Mouse (Mus musculus) intestine, embryonic 14.5 days (tissue): ENCODE data around the gene Scn9a. TPM values are rescaled to one million over a fixed set of nuclear protein-coding genes. Genes with fewer than 3 reads are reported as not detected.
A peak's percentile ranks its signal among the peaks of the same experiment; 100 is the strongest.

Source experiments
- ATAC-seq: fragments of 200-750 bp; cut with Nextera tagmentation; replicated peaks from 2 replicates; pipeline ENCODE4 v1.8.0; 2017; ENCODE audit warnings: low read depth, moderate number of reproducible peaks, moderate TSS enrichment, moderate library complexity; ENCODE audit not compliant: low FRiP score, low TSS enrichment
- DNase-seq: peaks from one replicate; pipeline ENCODE4 v3.0.0-alpha.2; 2018; ENCODE audit warnings: low spot score
- H3K27ac ChIP-seq: fragments of 300-500 bp; sonication (generic); 2 replicates; pipeline ENCODE4 v1.5.1; 2014; ENCODE audit warnings: low read depth, mild to moderate bottlenecking, control low read depth
- H3K27me3 ChIP-seq: fragments of 300-500 bp; sonication (generic); replicated peaks from 2 replicates; pipeline ENCODE4 v1.6.1; 2014; ENCODE audit warnings: low read length, control low read depth; ENCODE audit not compliant: control insufficient read depth, insufficient read depth
- H3K36me3 ChIP-seq: fragments of 300-500 bp; sonication (generic); 2 replicates; pipeline ENCODE4 v1.6.1; 2014; ENCODE audit warnings: low read length, control low read depth; ENCODE audit not compliant: control insufficient read depth, insufficient read depth
- H3K4me1 ChIP-seq: fragments of 300-500 bp; sonication (generic); replicated peaks from 2 replicates; pipeline ENCODE4 v1.6.1; 2014; ENCODE audit warnings: low read length, control low read depth, mixed read lengths; ENCODE audit not compliant: control insufficient read depth, insufficient read depth
- H3K4me2 ChIP-seq: fragments of 300-500 bp; sonication (generic); 2 replicates; pipeline ENCODE4 v1.6.1; 2014; ENCODE audit warnings: low read length
- H3K4me3 ChIP-seq: fragments of 300-500 bp; sonication (generic); 2 replicates; pipeline ENCODE4 v1.5.1; 2014; ENCODE audit warnings: low read depth, low read length, control low read depth, mixed read lengths
- H3K9ac ChIP-seq: fragments of 300-500 bp; sonication (generic); 2 replicates; pipeline ENCODE4 v1.6.1; 2014; ENCODE audit warnings: mild to moderate bottlenecking, low read length
- H3K9me3 ChIP-seq: fragments of 300-500 bp; sonication (generic); 2 replicates; pipeline ENCODE4 v1.6.1; 2016; ENCODE audit warnings: low read length, control low read depth; ENCODE audit not compliant: control insufficient read depth
- WGBS: fragments of 180-500 bp; shearing (Covaris S2); extraction: QIAGEN DNeasy Blood & Tissue Kit; methylation state at CpG from one replicate; pipeline ENCODE4 v1.1.7; 2014; 5-methylcytosine and 5-hydroxymethylcytosine counted together
- polyA plus RNA-seq: library from polyadenylated mRNA; unstranded; fragments of >200 nt; fragmentation: Nextera tagmentation; extraction: Ambion mirVana; gene quantifications from 2 replicates; pipeline ENCODE4 v1.2.1, GENCODE M21; 2014

Scn9a gene
- polyA plus RNA-seq = 1.2 and 1.4 TPM in 2 replicates

GRCm38 (mm10) chr2:66634580-66635359 lies at the start of gene Scn9a:
Gene Scn9a, minus strand, starts transcription at chr2:66634962.
- 2% methylated on average over 29 of the region's 29 CpGs for WGBS
- Histone ChIP-seq H3K4me3 (peak within 1 kb of the TSS; percentile 27), H3K9ac (no peak within 1 kb of the TSS), H3K27me3 (peaks cover 16% of the 10 kb centered on the region), H3K36me3 (no peaks in the 10 kb centered on the region), H3K9me3 (no peaks in the 10 kb centered on the region), H3K4me2 (peak within 1 kb of the TSS; percentile 41), H3K27ac (no peak within 1 kb of the TSS), H3K4me1 (no peaks in the 10 kb centered on the region)
- DNase-seq = peak; percentile 58
- peak; percentile 78 for ATAC-seq

GRCm38 (mm10) chr2:66661988-66662387 lies 27.2 kb upstream of the Scn9a start:
- H3K27me3 ChIP-seq = no peaks in the 10 kb centered on the region
- WGBS = 73% methylated on average over 1 of the region's 1 CpGs
- no peak overlapping the region for H3K4me2 ChIP-seq
- no peak for ATAC-seq
- H3K4me1 ChIP-seq = no peaks in the 10 kb centered on the region
- no peak overlapping the region for H3K9ac ChIP-seq
- H3K36me3 ChIP-seq = no peaks in the 10 kb centered on the region
- no peak overlapping the region for H3K27ac ChIP-seq
- H3K9me3 ChIP-seq = no peaks in the 10 kb centered on the region
- no peak overlapping the region for H3K4me3 ChIP-seq
- no peak for DNase-seq

DNA sequence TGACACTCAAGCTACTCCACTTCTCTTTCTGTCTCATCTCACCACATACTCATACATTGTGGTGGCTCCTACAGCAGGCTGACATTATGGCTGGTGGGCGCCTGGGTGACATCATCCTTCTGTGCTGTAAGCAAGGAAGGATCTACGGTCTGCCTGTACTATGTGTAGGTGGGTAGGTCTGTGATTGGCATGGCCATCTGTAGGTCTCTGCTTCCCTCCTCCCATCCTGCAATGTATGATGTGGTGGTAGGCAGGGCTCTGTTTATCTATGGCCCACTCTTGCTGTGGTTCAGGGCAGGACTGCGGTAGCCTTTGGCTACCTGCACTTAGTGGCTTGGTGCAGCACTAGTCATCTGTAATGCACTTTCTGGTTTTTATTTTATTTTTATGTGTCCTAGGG lies 21.7 kb upstream of the Scn9a start:
- no peak overlapping the region for H3K4me3 ChIP-seq
- no peak for ATAC-seq
- H3K9me3 ChIP-seq = no peaks in the 10 kb centered on the region
- no peak overlapping the region for H3K9ac ChIP-seq
- no peaks in the 10 kb centered on the region for H3K36me3 ChIP-seq
- H3K27ac ChIP-seq = no peak overlapping the region
- 90% methylated on average over 3 of the region's 3 CpGs for WGBS
- no peaks in the 10 kb centered on the region for H3K27me3 ChIP-seq
- no peaks in the 10 kb centered on the region for H3K4me1 ChIP-seq
- no peak for DNase-seq
- H3K4me2 ChIP-seq = no peak overlapping the region

DNA sequence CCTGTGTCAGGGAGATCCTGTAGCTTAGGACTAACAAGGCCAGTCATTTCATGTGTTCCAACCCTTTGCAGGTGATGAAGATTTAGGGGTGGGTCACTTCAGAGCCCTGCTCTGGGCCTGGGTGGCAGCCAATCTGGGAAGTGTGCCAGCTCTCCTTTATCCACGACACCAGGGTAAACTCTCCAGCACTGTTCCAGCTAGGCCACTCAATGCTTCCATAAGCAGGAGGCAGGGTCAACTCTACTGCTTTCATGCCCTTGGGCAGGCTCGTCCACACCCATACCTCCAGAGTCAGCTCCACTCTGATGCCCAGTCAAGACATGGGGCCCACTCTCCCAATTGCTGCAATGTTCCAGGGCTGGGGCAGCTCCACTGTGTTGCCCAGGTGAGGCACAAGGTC lies 20.7 kb upstream of the Scn9a start:
- Histone ChIP-seq H3K9me3 (no peaks in the 10 kb centered on the region), H3K27me3 (no peaks in the 10 kb centered on the region), H3K36me3 (no peaks in the 10 kb centered on the region), H3K4me1 (no peaks in the 10 kb centered on the region), H3K27ac (no peak overlapping the region), H3K4me3 (no peak overlapping the region), H3K9ac (no peak overlapping the region), H3K4me2 (no peak overlapping the region)
- WGBS = 68% methylated on average over 2 of the region's 2 CpGs
- ATAC-seq (no peak), DNase-seq (no peak)

DNA sequence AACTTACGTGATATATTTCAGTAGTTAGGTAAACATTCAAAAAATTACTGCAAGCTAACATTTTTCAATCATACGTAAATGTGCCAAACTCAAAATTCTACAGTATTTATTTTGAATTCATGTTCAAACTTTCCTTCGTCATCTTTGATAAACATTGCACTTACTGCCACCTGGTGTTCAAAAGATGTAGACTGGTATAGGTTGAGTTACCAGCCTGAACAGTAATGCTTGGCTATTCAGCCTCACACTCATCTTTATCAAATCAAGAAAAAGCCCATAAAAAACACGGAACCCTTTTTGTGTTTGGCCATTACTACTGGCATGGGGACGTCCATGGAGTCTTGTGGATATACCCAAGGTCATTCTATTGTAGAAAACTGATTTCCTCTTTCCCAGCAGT lies 9.6 kb upstream of the Scn9a start:
- Histone ChIP-seq H3K27ac (no peak overlapping the region), H3K4me2 (no peak overlapping the region), H3K9ac (no peak overlapping the region), H3K4me1 (no peaks in the 10 kb centered on the region), H3K36me3 (no peaks in the 10 kb centered on the region), H3K4me3 (no peak overlapping the region), H3K27me3 (no peaks in the 10 kb centered on the region), H3K9me3 (no peaks in the 10 kb centered on the region)
- 26% methylated on average over 5 of the region's 5 CpGs for WGBS
- ATAC-seq (no peak), DNase-seq (no peak)

- no peak for DNase-seq
- H3K27ac ChIP-seq = no peak overlapping the region
- H3K4me2 ChIP-seq = no peak overlapping the region
- 28% methylated on average over 5 of the region's 5 CpGs for WGBS
- H3K4me3 ChIP-seq = no peak overlapping the region
- H3K27me3 ChIP-seq = peaks cover 16% of the 10 kb centered on the region
- no peaks in the 10 kb centered on the region for H3K36me3 ChIP-seq
- no peaks in the 10 kb centered on the region for H3K4me1 ChIP-seq
- no peaks in the 10 kb centered on the region for H3K9me3 ChIP-seq
- H3K9ac ChIP-seq = no peak overlapping the region
- ATAC-seq = no peak
Observed at GRCm38 (mm10) chr2:66632728-66633127, 2.0 kb downstream of the Scn9a start.

DNA sequence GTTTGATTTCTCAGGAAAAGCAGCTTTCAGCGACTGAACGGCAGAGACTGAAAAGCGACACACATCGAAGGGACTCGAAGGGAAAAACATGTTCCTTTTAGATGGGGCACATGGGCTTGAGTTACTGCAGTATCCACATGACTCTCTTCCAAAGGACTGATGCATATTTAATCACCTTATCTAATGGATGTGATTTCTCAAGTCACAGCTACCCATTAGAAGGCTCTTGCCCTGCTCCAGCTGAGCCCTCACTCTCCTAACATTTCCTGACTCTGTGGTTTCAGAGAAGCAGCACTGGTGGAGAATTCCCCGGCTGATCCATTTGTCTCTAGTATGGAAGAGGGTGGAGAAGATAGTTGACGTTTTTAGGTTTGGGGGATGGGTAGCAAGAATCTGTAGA lies 23.7 kb downstream of the Scn9a start:
- H3K4me1 ChIP-seq = no peaks in the 10 kb centered on the region
- no peaks in the 10 kb centered on the region for H3K9me3 ChIP-seq
- H3K36me3 ChIP-seq = no peaks in the 10 kb centered on the region
- H3K27me3 ChIP-seq = no peaks in the 10 kb centered on the region
- no peak overlapping the region for H3K27ac ChIP-seq
- no peak overlapping the region for H3K4me3 ChIP-seq
- no peak for DNase-seq
- H3K9ac ChIP-seq = no peak overlapping the region
- 73% methylated on average over 7 of the region's 7 CpGs for WGBS
- ATAC-seq = no peak
- no peak overlapping the region for H3K4me2 ChIP-seq

GRCm38 (mm10) chr2:66597313-66597712 lies 37.4 kb downstream of the Scn9a start:
- Histone ChIP-seq H3K4me3 (no peak overlapping the region), H3K9ac (no peak overlapping the region), H3K4me2 (no peak overlapping the region), H3K27ac (no peak overlapping the region), H3K27me3 (no peaks in the 10 kb centered on the region), H3K4me1 (no peaks in the 10 kb centered on the region), H3K9me3 (no peaks in the 10 kb centered on the region), H3K36me3 (no peaks in the 10 kb centered on the region)
- DNase-seq (no peak), ATAC-seq (no peak)
- WGBS = 58% methylated on average over 6 of the region's 6 CpGs

DNA sequence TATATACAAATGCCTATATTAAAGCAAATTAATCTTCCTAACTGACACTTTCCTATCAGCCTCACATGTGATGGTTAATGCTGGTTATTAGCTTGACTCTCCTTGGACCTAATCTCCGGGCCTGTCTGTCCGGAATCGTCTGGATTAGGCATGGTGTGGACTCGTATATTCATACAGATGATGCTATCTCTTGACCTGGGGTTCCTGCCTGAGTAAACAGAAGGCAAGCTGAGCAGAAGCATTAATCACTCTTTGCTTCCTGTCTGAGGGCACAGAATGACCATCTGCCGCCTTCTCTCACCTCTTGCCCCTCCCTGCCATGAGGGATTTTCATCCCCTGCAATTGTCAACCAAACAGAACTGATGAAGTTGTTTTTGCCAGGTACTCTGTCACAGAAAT lies 38.6 kb downstream of the Scn9a start:
- Histone ChIP-seq H3K9me3 (no peaks in the 10 kb centered on the region), H3K36me3 (no peaks in the 10 kb centered on the region), H3K9ac (no peak overlapping the region), H3K27me3 (no peaks in the 10 kb centered on the region), H3K27ac (no peak overlapping the region), H3K4me1 (no peaks in the 10 kb centered on the region), H3K4me2 (no peak overlapping the region), H3K4me3 (no peak overlapping the region)
- WGBS = 41% methylated on average over 5 of the region's 5 CpGs
- DNase-seq (no peak), ATAC-seq (no peak)
